Mouse (Mus musculus): ENCODE data around the gene Gm14326. TPM values are rescaled to one million over a fixed set of nuclear protein-coding genes. Genes with fewer than 3 reads are reported as not detected.
"Not testable (repeated sequence)": the region's sequence is repeated elsewhere in the genome, so short reads cannot be mapped to it uniquely, and the experiment has no call there.

Gene Gm14326
- total RNA-seq (2014; rRNA removed) (11.0 and 17.3 TPM in 2 replicates), polyA plus RNA-seq (2015; fragmentation: Nextera tagmentation; extraction: Ambion mirVana) (15.3 and 15.9 TPM in 2 replicates)

DNA sequence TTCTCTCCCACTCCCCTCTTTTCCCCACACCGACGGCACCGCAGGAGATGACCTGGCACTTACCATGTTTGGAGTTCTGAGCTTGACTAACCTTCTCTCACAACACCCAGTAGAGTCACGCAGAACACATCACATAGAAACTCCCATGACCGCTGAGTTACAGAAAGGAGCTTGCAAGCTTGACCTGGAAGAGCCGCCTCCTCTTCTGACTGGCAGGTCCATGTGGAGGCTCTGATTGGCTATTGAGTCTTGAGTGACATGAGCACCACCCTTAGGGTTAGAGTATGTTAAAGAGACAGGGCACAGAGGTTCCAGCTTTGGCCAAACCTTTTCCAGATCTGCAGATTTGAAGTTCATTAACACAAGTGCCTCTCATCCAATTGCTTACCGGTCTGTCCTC is at the start of gene Gm14326:
TSS of gene Gm14326 (minus strand) at position 153 of the 400 bp plus-strand sequence.
- peak; percentile 26 for DNase-seq (ENCODE audit: low spot score)
- not testable (repeated sequence) for H3K36me3 ChIP-seq (ENCODE audit: insufficient read depth, low read length); H3K4me1 ChIP-seq (ENCODE audit: insufficient read depth, low read length); H3K27ac ChIP-seq (ENCODE audit: low read depth, low read length); H3K27me3 ChIP-seq (ENCODE audit: insufficient read depth, low read length); ATAC-seq (ENCODE audit: low FRiP score); H3K9ac ChIP-seq (replicated peaks; ENCODE audit: low read length, poor library complexity, severe bottlenecking); H3K9me3 ChIP-seq (ENCODE audit: low read length)
- Histone ChIP-seq H3K4me3 (ENCODE audit: low read depth, low read length) (peak within 1 kb of the TSS; percentile 35), H3K4me2 (ENCODE audit: low read depth, low read length, poor library complexity, severe bottlenecking) (peak within 1 kb of the TSS; percentile 18; the same call in 1 of the 2 replicates)
- 0% methylated on average over 4 of the region's 7 CpGs for WGBS

- not testable (repeated sequence) for H3K27me3 ChIP-seq (ENCODE audit: insufficient read depth, low read length); H3K9ac ChIP-seq (replicated peaks; ENCODE audit: low read length, poor library complexity, severe bottlenecking); H3K9me3 ChIP-seq (ENCODE audit: low read length); ATAC-seq (ENCODE audit: low FRiP score); H3K36me3 ChIP-seq (ENCODE audit: insufficient read depth, low read length); H3K4me2 ChIP-seq (ENCODE audit: low read depth, low read length, poor library complexity, severe bottlenecking); H3K27ac ChIP-seq (ENCODE audit: low read depth, low read length); H3K4me1 ChIP-seq (ENCODE audit: insufficient read depth, low read length); H3K4me3 ChIP-seq (ENCODE audit: low read depth, low read length); DNase-seq (ENCODE audit: low spot score)
- 77% methylated on average over 7 of the region's 7 CpGs for WGBS
Observed at GRCm38 (mm10) chr2:177974814-177975213, 17.7 kb upstream of the Gm14326 start.

- not testable (repeated sequence) for H3K27ac ChIP-seq (ENCODE audit: low read depth, low read length); ATAC-seq (ENCODE audit: low FRiP score); H3K4me2 ChIP-seq (ENCODE audit: low read depth, low read length, poor library complexity, severe bottlenecking); DNase-seq (ENCODE audit: low spot score); H3K9me3 ChIP-seq (ENCODE audit: low read length); H3K4me1 ChIP-seq (ENCODE audit: insufficient read depth, low read length); H3K27me3 ChIP-seq (ENCODE audit: insufficient read depth, low read length); H3K36me3 ChIP-seq (ENCODE audit: insufficient read depth, low read length); H3K9ac ChIP-seq (replicated peaks; ENCODE audit: low read length, poor library complexity, severe bottlenecking)
- H3K4me3 ChIP-seq (ENCODE audit: low read depth, low read length) = peak overlapping the region; percentile 35
- under 1% methylated on average over 17 of the region's 18 CpGs for WGBS
Observed at GRCm38 (mm10) chr2:177956734-177957133, 363 bp downstream of the Gm14326 start.

DNA sequence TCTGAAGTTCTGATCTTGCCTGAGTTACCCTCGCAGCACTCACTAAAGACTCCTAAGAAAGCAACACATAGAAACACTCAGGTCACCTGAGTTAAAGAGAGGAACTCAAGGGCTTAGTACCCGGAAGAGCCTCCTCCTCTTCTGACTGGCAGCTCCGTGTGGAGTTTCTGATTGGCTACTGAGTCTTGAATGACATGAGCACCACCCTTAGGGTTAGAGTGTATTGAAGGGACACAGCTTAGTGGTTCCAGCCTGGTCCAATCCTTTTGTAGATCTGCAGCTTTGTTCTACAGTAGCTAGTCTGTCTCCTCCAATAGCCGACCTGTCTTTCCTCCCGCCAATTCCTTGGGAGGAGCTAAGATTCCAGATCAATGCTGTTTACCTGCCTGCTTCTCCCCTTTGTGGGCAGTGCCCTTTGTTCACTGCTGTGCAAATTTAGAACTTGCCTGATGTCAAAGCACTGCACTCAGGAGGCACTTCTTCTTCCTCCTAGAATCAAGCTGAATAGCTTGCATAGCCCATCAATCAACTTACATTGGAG is 31.5 kb downstream of the Gm14326 start, which contains the start of gene Zfp972:
TSS of gene Zfp972 (minus strand) at position 51 of the 541 bp plus-strand sequence.
- not testable (repeated sequence) for H3K4me2 ChIP-seq (ENCODE audit: low read depth, low read length, poor library complexity, severe bottlenecking); H3K4me3 ChIP-seq (ENCODE audit: low read depth, low read length); H3K27me3 ChIP-seq (ENCODE audit: insufficient read depth, low read length); H3K9me3 ChIP-seq (ENCODE audit: low read length); H3K36me3 ChIP-seq (ENCODE audit: insufficient read depth, low read length); H3K27ac ChIP-seq (ENCODE audit: low read depth, low read length); H3K4me1 ChIP-seq (ENCODE audit: insufficient read depth, low read length); DNase-seq (ENCODE audit: low spot score); ATAC-seq (ENCODE audit: low FRiP score); H3K9ac ChIP-seq (replicated peaks; ENCODE audit: low read length, poor library complexity, severe bottlenecking)
- WGBS = 68% methylated on average over 4 of the region's 5 CpGs

- H3K36me3 ChIP-seq (ENCODE audit: insufficient read depth, low read length); DNase-seq (ENCODE audit: low spot score); H3K27me3 ChIP-seq (ENCODE audit: insufficient read depth, low read length); H3K9me3 ChIP-seq (ENCODE audit: low read length); H3K4me1 ChIP-seq (ENCODE audit: insufficient read depth, low read length); H3K9ac ChIP-seq (replicated peaks; ENCODE audit: low read length, poor library complexity, severe bottlenecking); H3K27ac ChIP-seq (ENCODE audit: low read depth, low read length); H3K4me3 ChIP-seq (ENCODE audit: low read depth, low read length); ATAC-seq (ENCODE audit: low FRiP score); H3K4me2 ChIP-seq (ENCODE audit: low read depth, low read length, poor library complexity, severe bottlenecking): not testable (repeated sequence)
- WGBS = no CpG with 5 or more reads among the region's 12 CpGs
Observed at GRCm38 (mm10) chr2:177903276-177903675, 53.8 kb downstream of the Gm14326 start.

DNA sequence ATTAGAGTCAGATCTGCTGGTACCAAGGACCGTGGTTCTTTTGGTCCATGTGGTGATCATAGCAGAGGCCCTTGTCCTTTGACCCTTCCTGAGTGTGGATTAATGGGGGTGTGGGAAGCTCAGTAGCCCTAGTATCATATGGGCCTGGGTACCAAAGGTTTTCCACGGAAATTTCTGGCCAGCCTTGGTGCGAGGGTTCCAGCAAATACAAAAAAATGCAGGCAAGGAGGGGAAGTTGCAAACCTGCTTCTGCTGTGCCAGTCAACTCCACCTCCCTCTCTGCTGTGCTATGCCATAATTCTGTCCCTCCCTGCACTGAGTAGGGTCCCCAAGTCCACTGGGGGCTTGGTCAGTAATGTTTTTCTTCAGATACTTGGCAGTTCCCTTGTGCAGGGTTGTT is 58.9 kb downstream of the Gm14326 start:
- H3K9ac ChIP-seq (replicated peaks; ENCODE audit: low read length, poor library complexity, severe bottlenecking); H3K4me1 ChIP-seq (ENCODE audit: insufficient read depth, low read length); ATAC-seq (ENCODE audit: low FRiP score); DNase-seq (ENCODE audit: low spot score); H3K36me3 ChIP-seq (ENCODE audit: insufficient read depth, low read length); H3K27ac ChIP-seq (ENCODE audit: low read depth, low read length); H3K4me3 ChIP-seq (ENCODE audit: low read depth, low read length); H3K9me3 ChIP-seq (ENCODE audit: low read length); H3K4me2 ChIP-seq (ENCODE audit: low read depth, low read length, poor library complexity, severe bottlenecking); H3K27me3 ChIP-seq (ENCODE audit: insufficient read depth, low read length): not testable (repeated sequence)
- 85% methylated on average over 2 of the region's 3 CpGs for WGBS

DNA sequence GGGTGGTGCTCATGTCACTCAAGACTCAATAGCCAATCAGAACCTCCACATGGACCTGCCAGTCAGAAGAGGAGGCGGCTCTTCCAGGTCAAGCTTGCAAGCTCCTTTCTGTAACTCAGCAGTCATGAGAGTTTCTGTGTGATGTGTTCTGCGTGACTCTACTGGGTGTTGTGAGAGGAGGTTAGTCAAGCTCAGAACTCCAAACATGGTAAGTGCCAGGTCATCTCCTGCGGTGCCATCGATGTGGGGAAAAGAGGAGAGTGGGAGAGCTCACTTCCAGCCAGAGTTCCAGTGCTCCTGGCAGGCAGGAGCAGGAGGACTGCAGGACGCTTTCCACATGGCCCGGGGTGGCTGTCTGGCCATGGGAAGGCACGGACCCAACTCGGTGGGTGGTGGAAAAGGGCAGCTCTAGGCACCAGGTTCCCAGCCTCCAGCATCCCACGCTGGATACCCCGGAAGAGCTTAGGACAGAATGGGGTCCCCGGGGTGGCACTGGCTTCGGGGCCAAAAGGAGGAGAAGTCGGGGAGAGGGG is 60.0 kb downstream of the Gm14326 start, which contains the start of gene Gm14327:
TSS of gene Gm14327 (plus strand) at position 51 of the 533 bp plus-strand sequence.
- H3K4me1 ChIP-seq (ENCODE audit: insufficient read depth, low read length); H3K27me3 ChIP-seq (ENCODE audit: insufficient read depth, low read length); DNase-seq (ENCODE audit: low spot score); H3K27ac ChIP-seq (ENCODE audit: low read depth, low read length); H3K4me2 ChIP-seq (ENCODE audit: low read depth, low read length, poor library complexity, severe bottlenecking); H3K9ac ChIP-seq (replicated peaks; ENCODE audit: low read length, poor library complexity, severe bottlenecking); H3K36me3 ChIP-seq (ENCODE audit: insufficient read depth, low read length); H3K9me3 ChIP-seq (ENCODE audit: low read length); H3K4me3 ChIP-seq (ENCODE audit: low read depth, low read length); ATAC-seq (ENCODE audit: low FRiP score): not testable (repeated sequence)
- WGBS = 46% methylated on average over 7 of the region's 13 CpGs

DNA sequence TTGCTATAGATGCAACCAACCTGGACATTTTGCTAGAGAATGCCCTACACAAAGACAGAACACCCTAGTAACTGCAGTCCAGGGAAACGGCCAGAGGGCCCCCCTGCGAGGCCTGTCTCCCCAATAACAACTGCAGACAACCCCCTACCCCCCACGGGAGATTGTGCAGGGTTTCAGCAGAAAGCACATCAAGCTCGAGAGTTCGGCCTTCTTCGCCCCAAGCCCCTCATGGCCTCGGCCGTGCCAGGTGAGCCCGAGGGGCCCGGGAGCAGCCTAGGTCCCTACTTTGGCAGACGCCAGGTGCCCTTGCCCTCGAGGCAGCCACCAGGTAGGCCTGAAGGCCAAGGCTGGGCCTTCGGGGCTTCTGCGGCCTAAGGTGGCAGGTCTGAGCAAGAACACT is 69.4 kb downstream of the Gm14326 start:
- not testable (repeated sequence) for H3K4me1 ChIP-seq (ENCODE audit: insufficient read depth, low read length); DNase-seq (ENCODE audit: low spot score); H3K27me3 ChIP-seq (ENCODE audit: insufficient read depth, low read length); H3K9me3 ChIP-seq (ENCODE audit: low read length); H3K4me2 ChIP-seq (ENCODE audit: low read depth, low read length, poor library complexity, severe bottlenecking); H3K4me3 ChIP-seq (ENCODE audit: low read depth, low read length); H3K27ac ChIP-seq (ENCODE audit: low read depth, low read length); H3K36me3 ChIP-seq (ENCODE audit: insufficient read depth, low read length); ATAC-seq (ENCODE audit: low FRiP score); H3K9ac ChIP-seq (replicated peaks; ENCODE audit: low read length, poor library complexity, severe bottlenecking)
- 88% methylated on average over 12 of the region's 14 CpGs for WGBS
